Mouse (Mus musculus) activated CD4-positive, CD25-positive, alpha-beta regulatory T cell, adult 9 weeks (primary cell): Measurements from ENCODE around the gene Sema4g. TPM values are rescaled to one million over a fixed set of nuclear protein-coding genes. Genes with fewer than 3 reads are reported as not detected.

Experiments used
- polyA plus RNA-seq: library from polyadenylated mRNA; unstranded; fragments of 100-300 nt; shearing (Covaris generic); gene quantifications from one replicate; pipeline ENCODE4 v1.2.1, GENCODE M21; 2017

Gene Sema4g
- not detected for polyA plus RNA-seq

GRCm38 (mm10) chr19:44988831-44989566 lies at the start of gene Sema4g:
Gene Sema4g, plus strand, starts transcription at chr19:44989101.

GRCm38 (mm10) chr19:45005444-45005843 lies 16.5 kb downstream of the Sema4g start, which contains the start of gene Twnk:
Gene Twnk, plus strand, starts transcription at chr19:45005663.

GRCm38 (mm10) chr19:45005957-45006712 lies 17.2 kb downstream of the Sema4g start, which contains the start of gene Mrpl43:
Gene Mrpl43, minus strand, starts transcription at chr19:45006442.

GRCm38 (mm10) chr19:45014335-45014971 lies 25.6 kb downstream of the Sema4g start, which contains the start of gene Lzts2:
Gene Lzts2, plus strand, starts transcription at chr19:45014414.

GRCm38 (mm10) chr19:45045651-45046050 lies 56.8 kb downstream of the Sema4g start, which contains the start of gene Pdzd7:
Gene Pdzd7, minus strand, starts transcription at chr19:45045717.

GRCm38 (mm10) chr19:45047417-45047934 lies 58.6 kb downstream of the Sema4g start, which contains the start of gene Sfxn3:
Gene Sfxn3, plus strand, starts transcription at chr19:45047503.

Other genes starting within 250 kb of the Sema4g start
- not detected for gene Pax2, start 233.1 kb upstream of the Sema4g start, polyA plus RNA-seq
- 53.2 TPM for gene Slf2, start 58.0 kb upstream of the Sema4g start, polyA plus RNA-seq
- gene Twnk, start 16.6 kb downstream of the Sema4g start, polyA plus RNA-seq: 17.4 TPM
- gene Mrpl43, start 17.3 kb downstream of the Sema4g start, polyA plus RNA-seq: 74.3 TPM
- gene Lzts2, start 25.3 kb downstream of the Sema4g start, polyA plus RNA-seq: 3.8 TPM
- not detected for gene Pdzd7, start 56.6 kb downstream of the Sema4g start, polyA plus RNA-seq
- gene Sfxn3, start 58.4 kb downstream of the Sema4g start, polyA plus RNA-seq: 76.5 TPM
- 0.33 TPM for gene Kazald1, start 86.1 kb downstream of the Sema4g start, polyA plus RNA-seq
- not detected for gene Tlx1, start 161.6 kb downstream of the Sema4g start, polyA plus RNA-seq
- gene Lbx1, start 246.7 kb downstream of the Sema4g start, polyA plus RNA-seq: not detected